Mouse (Mus musculus) forebrain, embryonic 16.5 days (tissue): ENCODE measurements around the gene Serpinb6a. TPM values are rescaled to one million over a fixed set of nuclear protein-coding genes. Genes with fewer than 3 reads are reported as not detected.

ENCODE experiments used
- ATAC-seq: fragments of 200-750 bp; cut with Nextera tagmentation; 2 replicates; pipeline ENCODE4 v1.8.0; 2017; ENCODE audit warnings: mild to moderate bottlenecking, moderate library complexity
- H3K27ac ChIP-seq: fragments of 300-500 bp; sonication (generic); 2 replicates; pipeline ENCODE4 v1.5.1; 2014; ENCODE audit warnings: low read length, control low read depth
- H3K27me3 ChIP-seq: fragments of 300-500 bp; sonication (generic); replicated peaks from 2 replicates; pipeline ENCODE4 v1.6.1; 2014; ENCODE audit warnings: low read length; ENCODE audit not compliant: control insufficient read depth, insufficient read depth
- H3K36me3 ChIP-seq: fragments of 300-500 bp; sonication (generic); 2 replicates; pipeline ENCODE4 v1.6.1; 2014; ENCODE audit not compliant: control insufficient read depth, insufficient read depth
- H3K4me1 ChIP-seq: fragments of 300-500 bp; sonication (generic); replicated peaks from 2 replicates; pipeline ENCODE4 v1.6.1; 2014; ENCODE audit warnings: low read length; ENCODE audit not compliant: control insufficient read depth, insufficient read depth
- H3K4me2 ChIP-seq: fragments of 300-500 bp; sonication (generic); 2 replicates; pipeline ENCODE4 v1.6.1; 2014; ENCODE audit warnings: mild to moderate bottlenecking, low read length, control low read depth
- H3K4me3 ChIP-seq: fragments of 300-500 bp; sonication (generic); replicated peaks from 2 replicates; pipeline ENCODE4 v1.5.1; 2014; ENCODE audit warnings: mild to moderate bottlenecking, low read length, control low read depth
- H3K9ac ChIP-seq: fragments of 300-500 bp; sonication (generic); replicated peaks from 2 replicates; pipeline ENCODE4 v1.6.1; 2014; ENCODE audit warnings: low read depth, low read length, control low read depth
- H3K9me3 ChIP-seq: fragments of 300-500 bp; sonication (generic); 2 replicates; pipeline ENCODE4 v1.6.1; 2016; ENCODE audit warnings: low read length; ENCODE audit not compliant: control insufficient read depth
- WGBS: fragments of 180-500 bp; shearing (Covaris S2); extraction: QIAGEN DNeasy Blood & Tissue Kit; methylation state at CpG from one replicate; pipeline ENCODE4 v1.1.7; 2014; 5-methylcytosine and 5-hydroxymethylcytosine counted together
- polyA plus RNA-seq: library from polyadenylated mRNA; unstranded; fragments of >200 nt; fragmentation: Nextera tagmentation; extraction: Ambion mirVana; gene quantifications from 2 replicates; pipeline ENCODE4 v1.2.1, GENCODE M21; 2015

The Serpinb6a gene
- polyA plus RNA-seq, 1 experiment from 2014 or later: 36.3 TPM

DNA sequence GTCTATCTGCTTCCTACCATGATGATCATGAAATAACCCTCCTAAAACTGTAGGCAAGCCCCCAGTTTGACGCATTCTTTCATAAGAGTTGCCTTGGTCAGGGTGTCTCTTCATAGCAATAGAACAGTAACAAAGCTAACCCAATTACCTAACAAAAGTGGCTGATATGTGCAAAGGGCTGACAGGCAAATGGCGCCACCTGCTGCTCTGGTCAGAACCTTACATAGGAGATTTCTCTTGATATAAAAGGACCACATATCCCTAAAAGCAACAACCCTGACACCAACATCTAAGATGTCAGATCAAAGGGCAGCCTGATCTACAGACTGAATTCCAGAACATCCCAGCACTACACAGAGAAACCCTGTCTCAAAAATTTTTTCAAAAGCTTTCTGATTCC is 108.4 kb downstream of the Serpinb6a start:
- no peak overlapping the region for H3K4me3 ChIP-seq
- H3K4me1 ChIP-seq: no peaks in the 10 kb centered on the region
- no peak for ATAC-seq
- no peak overlapping the region for H3K27ac ChIP-seq
- no peak overlapping the region for H3K4me2 ChIP-seq
- H3K9me3 ChIP-seq: no peaks in the 10 kb centered on the region
- WGBS: 35% methylated on average over 2 of the region's 2 CpGs
- H3K9ac ChIP-seq: no peak overlapping the region
- no peaks in the 10 kb centered on the region for H3K36me3 ChIP-seq
- no peaks in the 10 kb centered on the region for H3K27me3 ChIP-seq

Other genes with a start within 250 kb of the Serpinb6a start
- gene Serpinb6e, start 159.4 kb downstream of the Serpinb6a start, polyA plus RNA-seq: not detected in 2 replicates
- 0.15 and 0.36 TPM in 2 replicates for gene Serpinb6c, start 97.1 kb downstream of the Serpinb6a start, polyA plus RNA-seq
- gene Nqo2, start 38.1 kb downstream of the Serpinb6a start, polyA plus RNA-seq: 6.7 and 7.0 TPM in 2 replicates
- 5.9 and 7.3 TPM in 2 replicates for gene Ripk1, start 431 bp downstream of the Serpinb6a start, polyA plus RNA-seq
- 35.5 and 39.0 TPM in 2 replicates for gene Bphl, start 34.8 kb upstream of the Serpinb6a start, polyA plus RNA-seq
- gene Tubb2a, start 75.2 kb upstream of the Serpinb6a start, polyA plus RNA-seq: 1,717 and 2,137 TPM in 2 replicates
- 1,170 and 1,210 TPM in 2 replicates for gene Tubb2b, start 127.7 kb upstream of the Serpinb6a start, polyA plus RNA-seq
- gene Psmg4, start 160.2 kb upstream of the Serpinb6a start, polyA plus RNA-seq: 82.3 and 89.0 TPM in 2 replicates